In the genomic region with DNA sequence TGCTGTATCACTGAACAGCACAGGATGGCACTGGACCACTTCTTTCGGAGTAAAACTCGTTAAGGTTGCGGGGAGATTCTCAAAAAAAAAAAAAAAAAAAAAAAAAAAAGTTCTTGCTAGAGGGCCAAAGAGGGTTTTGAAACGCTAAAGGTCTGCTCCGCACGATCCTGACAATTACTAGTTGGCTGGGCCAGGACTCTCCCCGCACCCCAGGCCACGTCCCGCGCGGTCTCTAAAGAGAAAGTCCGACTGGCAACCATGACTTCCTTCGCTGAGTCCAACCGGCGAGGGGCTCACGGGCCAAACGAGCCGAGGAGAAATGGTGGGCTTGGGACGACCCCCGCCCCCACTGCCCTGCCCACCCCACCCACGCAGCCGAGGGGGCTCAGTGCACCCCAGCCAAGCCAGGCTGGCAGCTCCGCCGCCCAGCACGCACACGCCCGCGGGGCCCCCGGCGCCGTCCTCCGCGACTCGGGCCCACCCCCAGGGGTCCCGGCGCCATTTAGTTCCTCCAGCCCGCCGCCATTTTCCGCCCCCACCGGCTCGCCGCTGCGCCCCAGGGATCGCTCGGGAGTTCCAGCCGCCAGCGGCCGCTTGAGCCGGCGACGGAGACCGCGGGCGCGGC, we compare ENCODE assay signal across 8 mouse cellular contexts. TPM values are rescaled to one million over a fixed set of nuclear protein-coding genes. Genes with fewer than 3 reads are reported as not detected.
DNase-seq lines count a peak whose midpoint lies in the region; ATAC-seq and TF ChIP-seq lines count a peak whose summit lies in the region.

No protein-coding gene starts in this region.

- TF ChIP-seq CTCF in bone marrow, adult 2 months (IDR thresholded peaks at IDR 0.05; ENCODE audit: control insufficient read depth, insufficient read depth, low read length), result no peak
- no peak for TF ChIP-seq CTCF in forebrain, postnatal 0 days (IDR thresholded peaks at IDR 0.05; ENCODE audit: low read depth)
- no peak for TF ChIP-seq CTCF in liver, adult 2 months (IDR thresholded peaks at IDR 0.05; ENCODE audit: low read depth, low read length)

- peaks cover 2% of the 10 kb centered on the region; the same call in 1 of the 2 replicates for H3K4me1 ChIP-seq in bone marrow, adult 2 months (ENCODE audit: control insufficient read depth, insufficient read depth, low read length)
- peaks cover 9% of the 10 kb centered on the region; the same call in 1 of the 2 replicates for H3K4me1 ChIP-seq in forebrain, postnatal 0 days (ENCODE audit: insufficient read depth)
- peaks cover 5% of the 10 kb centered on the region for H3K4me1 ChIP-seq in intestine, embryonic 14.5 days (replicated peaks; ENCODE audit: control insufficient read depth, insufficient read depth, low read length)
- peaks cover 7% of the 10 kb centered on the region; the same call in 1 of the 2 replicates for H3K4me1 ChIP-seq in liver, adult 2 months (ENCODE audit: control insufficient read depth, insufficient read depth, low read length)
- peaks cover 12% of the 10 kb centered on the region; the same call in 1 of the 2 replicates for H3K4me1 ChIP-seq in midbrain, embryonic 14.5 days (ENCODE audit: control insufficient read depth, insufficient read depth, low read length)

- H3K27me3 ChIP-seq in forebrain, postnatal 0 days (ENCODE audit: insufficient read depth, low read length), result no peaks in the 10 kb centered on the region
- no peaks in the 10 kb centered on the region for H3K27me3 ChIP-seq in intestine, embryonic 14.5 days (replicated peaks; ENCODE audit: control insufficient read depth, insufficient read depth, low read length)
- no peaks in the 10 kb centered on the region for H3K27me3 ChIP-seq in liver, adult 2 months (ENCODE audit: control insufficient read depth, insufficient read depth, low read length)
- H3K27me3 ChIP-seq in midbrain, embryonic 14.5 days (ENCODE audit: control insufficient read depth, insufficient read depth, low read length), result no peaks in the 10 kb centered on the region

- peak overlapping the region; percentile 68 for H3K4me2 ChIP-seq in forebrain, postnatal 0 days (ENCODE audit: low read depth)
- peak overlapping the region; percentile 66 for H3K4me2 ChIP-seq in intestine, embryonic 14.5 days (ENCODE audit: low read length)
- H3K4me2 ChIP-seq in midbrain, embryonic 14.5 days (ENCODE audit: low read length), result peak overlapping the region; percentile 74

- peak overlapping the region; percentile 84 for H3K4me3 ChIP-seq in bone marrow, adult 2 months (replicated peaks; ENCODE audit: control insufficient read depth, low read depth, low read length)
- peak overlapping the region; percentile 98 for H3K4me3 ChIP-seq in forebrain, postnatal 0 days (ENCODE audit: low read depth, low read length)
- H3K4me3 ChIP-seq in intestine, embryonic 14.5 days (ENCODE audit: low read depth, low read length), result peak overlapping the region; percentile 87
- H3K4me3 ChIP-seq in liver, adult 2 months (ENCODE audit: insufficient read depth, low read depth, low read length), result peak overlapping the region; percentile 99
- peak overlapping the region; percentile 88 for H3K4me3 ChIP-seq in midbrain, embryonic 14.5 days (replicated peaks; ENCODE audit: low read depth, low read length)

- no peak for TF ChIP-seq POLR2A in bone marrow, adult 2 months (IDR thresholded peaks at IDR 0.05; ENCODE audit: borderline replicate concordance, control insufficient read depth, low read depth, low read length)
- no peak for TF ChIP-seq POLR2A in liver, adult 2 months (IDR thresholded peaks at IDR 0.05; ENCODE audit: extremely low read depth, insufficient read depth, low read length)

- H3K27ac ChIP-seq in bone marrow, adult 2 months (ENCODE audit: control insufficient read depth, insufficient read depth, low read depth, low read length, poor library complexity), result peak overlapping the region; percentile 90
- peak overlapping the region; percentile 99 for H3K27ac ChIP-seq in forebrain, postnatal 0 days (ENCODE audit: low read depth, low read length)
- peak overlapping the region; percentile 98 for H3K27ac ChIP-seq in intestine, embryonic 14.5 days (ENCODE audit: low read depth)
- H3K27ac ChIP-seq in liver, adult 2 months (replicated peaks; ENCODE audit: insufficient read depth, low read depth, low read length), result peak overlapping the region; percentile 88
- H3K27ac ChIP-seq in midbrain, embryonic 14.5 days (replicated peaks; ENCODE audit: low read depth, low read length), result peak overlapping the region; percentile 99

- peak; percentile 72 for DNase-seq in thymus, postnatal 14 days
- DNase-seq in thymus, postnatal 25 days, result no peak
- no peak for DNase-seq in forebrain, postnatal 0 days
- DNase-seq in intestine, embryonic 14.5 days (ENCODE audit: low spot score), result peak; percentile 86
- DNase-seq in liver, adult 2 months (ENCODE audit: extremely low read depth, low read depth, low spot score), result peak; percentile 48
- no peak for DNase-seq in midbrain, embryonic 14.5 days

- no peaks in the 10 kb centered on the region; the same call in 1 of the 2 replicates for H3K79me2 ChIP-seq in liver, adult 2 months (ENCODE audit: control insufficient read depth, insufficient read depth, low read length)

- H3K9me3 ChIP-seq in forebrain, postnatal 0 days (ENCODE audit: low read length), result no peaks in the 10 kb centered on the region
- no peaks in the 10 kb centered on the region for H3K9me3 ChIP-seq in intestine, embryonic 14.5 days (ENCODE audit: control insufficient read depth, low read length)
- H3K9me3 ChIP-seq in midbrain, embryonic 14.5 days (ENCODE audit: control insufficient read depth, low read length), result no peaks in the 10 kb centered on the region

- 1% methylated on average over 50 of the region's 55 CpGs for WGBS in bone marrow, adult 2 months
- 3% methylated on average over 52 of the region's 55 CpGs for WGBS in forebrain, postnatal 0 days
- under 1% methylated on average over 53 of the region's 55 CpGs for WGBS in intestine, embryonic 14.5 days
- under 1% methylated on average over 53 of the region's 55 CpGs for WGBS in liver, adult 2 months
- under 1% methylated on average over 55 of the region's 55 CpGs for WGBS in midbrain, embryonic 14.5 days

- ATAC-seq in forebrain, postnatal 0 days, result peak; percentile 72
- ATAC-seq in intestine, embryonic 14.5 days (replicated peaks; ENCODE audit: low FRiP score, low TSS enrichment, low read depth), result peak; percentile 78
- peak; percentile 82 for ATAC-seq in midbrain, embryonic 14.5 days (ENCODE audit: low FRiP score, low TSS enrichment)
- ATAC-seq in erythroid progenitor cell, adult 5-6 weeks (replicated peaks; ENCODE audit: low FRiP score, poor library complexity, severe bottlenecking), result no peak

- peak overlapping the region; percentile 98 for H3K9ac ChIP-seq in forebrain, postnatal 0 days
- peak overlapping the region; percentile 91 for H3K9ac ChIP-seq in intestine, embryonic 14.5 days (ENCODE audit: low read length)
- peak overlapping the region; percentile 98 for H3K9ac ChIP-seq in liver, adult 2 months (ENCODE audit: low read depth, low read length)
- H3K9ac ChIP-seq in midbrain, embryonic 14.5 days (replicated peaks; ENCODE audit: low read length), result peak overlapping the region; percentile 97

- H3K36me3 ChIP-seq in forebrain, postnatal 0 days (ENCODE audit: insufficient read depth), result no peaks in the 10 kb centered on the region
- no peaks in the 10 kb centered on the region for H3K36me3 ChIP-seq in intestine, embryonic 14.5 days (ENCODE audit: control insufficient read depth, insufficient read depth, low read length)
- no peaks in the 10 kb centered on the region for H3K36me3 ChIP-seq in liver, adult 2 months (ENCODE audit: control insufficient read depth, insufficient read depth, low read length)
- no peaks in the 10 kb centered on the region for H3K36me3 ChIP-seq in midbrain, embryonic 14.5 days (ENCODE audit: control insufficient read depth, insufficient read depth, low read length)

RNA-seq across cellular contexts. Expression of a gene that starts 0.6 kb away (rescaled TPM):
- polyA plus RNA-seq in bone marrow, adult 2 months (2011; ENCODE audit: insufficient read depth, insufficient read length, low replicate concordance, missing spikeins), result 9.7 and 11.9 TPM in 2 replicates
- total RNA-seq in forebrain, postnatal 0 days (2014; rRNA removed), result 51.3 and 66.9 TPM in 2 replicates
- 27.2 and 31.0 TPM in 2 replicates for polyA plus RNA-seq in forebrain, postnatal 0 days (2015; fragmentation: Nextera tagmentation; extraction: Ambion mirVana)
- 45.2 and 53.6 TPM in 2 replicates for polyA plus RNA-seq in intestine, embryonic 14.5 days (2014; fragmentation: Nextera tagmentation; extraction: Ambion mirVana)
- 15.9 and 17.8 TPM in 2 replicates for total RNA-seq in liver, adult 2 months (2014; rRNA removed)
- polyA plus RNA-seq in liver, adult 2 months (2012; rRNA removed), result 4.7 and 5.8 TPM in 2 replicates
- polyA plus RNA-seq in midbrain, embryonic 14.5 days (2014; fragmentation: Nextera tagmentation; extraction: Ambion mirVana), result 48.8 and 72.8 TPM in 2 replicates
- 32.8 and 39.0 TPM in 2 replicates for total RNA-seq in erythroid progenitor cell, adult 5-6 weeks (2015; ENCODE audit: low replicate concordance)
- total RNA-seq in erythroid progenitor cell, adult 5-6 weeks (2017; ENCODE audit: low replicate concordance), result 27.2 and 47.4 TPM in 2 replicates

Comparison
In these comparisons a context has a peak if more than half of its experiments do, and no peak if none do; other contexts are left out.
1. DNase-seq: peak in thymus, postnatal 14 days (single experiment), intestine, embryonic 14.5 days (single experiment) and liver, adult 2 months (single experiment); none in thymus, postnatal 25 days (single experiment), forebrain, postnatal 0 days (single experiment) and midbrain, embryonic 14.5 days (single experiment).
2. Peak in every context shown above with its lines, with median percentiles within 50 percentile points of each other: H3K27ac ChIP-seq, H3K4me3 ChIP-seq, H3K4me2 ChIP-seq and H3K9ac ChIP-seq.